Mouse (Mus musculus) liver, embryonic 14.5 days (tissue): ENCODE results near the gene Adgrl3.

Source experiments
- CTCF ChIP-seq: IDR thresholded peaks from 2 replicates; pipeline ENCODE4 v1.5.1; 2016; ENCODE audit warnings: antibody characterized with exemption, low read depth, control low read depth
- EP300 ChIP-seq: IDR thresholded peaks from 2 replicates; pipeline ENCODE4 v1.6.1; 2016; ENCODE audit warnings: antibody characterized with exemption, low read depth

DNA sequence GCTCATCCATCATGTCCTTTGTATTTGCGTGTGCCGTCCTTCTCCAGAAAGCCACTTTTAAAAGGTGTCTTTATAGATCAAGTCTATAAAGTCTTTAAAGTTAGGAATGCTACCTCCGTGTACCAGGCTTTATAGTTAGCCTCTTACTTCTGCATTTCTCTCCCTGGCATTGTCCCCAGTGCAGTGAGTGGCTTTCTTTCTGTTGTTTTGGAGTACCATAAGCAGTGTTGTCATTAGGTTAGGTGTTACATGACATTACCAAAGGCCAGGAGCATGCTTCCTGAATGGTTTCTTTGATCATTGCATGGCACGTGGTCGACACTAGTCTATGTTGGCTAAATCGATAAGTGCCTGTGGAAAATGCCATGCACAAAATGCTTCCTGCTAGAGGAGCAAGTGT is 48.2 kb downstream of the Adgrl3 start:
- no peak for TF ChIP-seq CTCF
- no peak for TF ChIP-seq EP300
